Mouse (Mus musculus) liver, embryonic 14.5 days (tissue): Measurements from ENCODE around the gene Smap2.

Source experiments
- CTCF ChIP-seq: IDR thresholded peaks from 2 replicates; pipeline ENCODE4 v1.5.1; 2016; ENCODE audit warnings: antibody characterized with exemption, low read depth, control low read depth
- EP300 ChIP-seq: IDR thresholded peaks from 2 replicates; pipeline ENCODE4 v1.6.1; 2016; ENCODE audit warnings: antibody characterized with exemption, low read depth

- peak; percentile 24; the same call in 1 of the 2 replicates for TF ChIP-seq CTCF
- TF ChIP-seq EP300 = no peak
Measured at GRCm38 (mm10) chr4:120925386-120925785, 91.7 kb downstream of the Smap2 start.
